Mouse (Mus musculus) liver, postnatal 0 days (tissue): Measurements from ENCODE around the gene Ppfia3. TPM values are rescaled to one million over a fixed set of nuclear protein-coding genes. Genes with fewer than 3 reads are reported as not detected.

Experiments
- ATAC-seq: fragments of 200-750 bp; cut with Nextera tagmentation; 2 replicates; pipeline ENCODE4 v1.8.0; 2017; ENCODE audit warnings: mild to moderate bottlenecking, moderate library complexity
- DNase-seq: peaks from one replicate; pipeline ENCODE4 v3.0.0-alpha.2; 2016
- H3K27ac ChIP-seq: fragments of 300-500 bp; sonication (generic); 2 replicates; pipeline ENCODE4 v1.5.1; 2014; ENCODE audit warnings: antibody characterized with exemption, moderate library complexity, mild to moderate bottlenecking, low read depth
- H3K27me3 ChIP-seq: fragments of 300-500 bp; sonication (generic); 2 replicates; pipeline ENCODE4 v1.6.1; 2014; ENCODE audit warnings: low read length, control low read depth, mixed read lengths; ENCODE audit not compliant: insufficient read depth
- H3K36me3 ChIP-seq: fragments of 300-500 bp; sonication (generic); replicated peaks from 2 replicates; pipeline ENCODE4 v1.6.1; 2014; ENCODE audit warnings: mild to moderate bottlenecking, control low read depth, low read length, moderate library complexity, mixed read lengths; ENCODE audit not compliant: insufficient read depth
- H3K4me1 ChIP-seq: fragments of 300-500 bp; sonication (generic); 2 replicates; pipeline ENCODE4 v1.6.1; 2014; ENCODE audit warnings: antibody characterized with exemption, mild to moderate bottlenecking, control low read depth; ENCODE audit not compliant: insufficient read depth
- H3K4me2 ChIP-seq: fragments of 300-500 bp; sonication (generic); 2 replicates; pipeline ENCODE4 v1.6.1; 2014; ENCODE audit warnings: low read depth, mild to moderate bottlenecking, low read length, moderate library complexity, mixed read lengths
- H3K4me3 ChIP-seq: fragments of 300-500 bp; sonication (generic); 2 replicates; pipeline ENCODE4 v1.5.1; 2014; ENCODE audit warnings: low read depth, low read length
- H3K9ac ChIP-seq: fragments of 300-500 bp; sonication (generic); replicated peaks from 2 replicates; pipeline ENCODE4 v1.6.1; 2014; ENCODE audit warnings: mild to moderate bottlenecking, moderate library complexity
- H3K9me3 ChIP-seq: fragments of 300-500 bp; sonication (generic); 2 replicates; pipeline ENCODE4 v1.6.1; 2016; ENCODE audit warnings: mild to moderate bottlenecking, control low read depth, low read length, mixed read lengths
- CTCF ChIP-seq: sonication (generic); IDR thresholded peaks from 2 replicates; pipeline ENCODE4 v1.5.1; 2016; ENCODE audit warnings: antibody characterized with exemption, low read depth
- EP300 ChIP-seq: IDR thresholded peaks from 2 replicates; pipeline ENCODE4 v1.6.1; 2016; ENCODE audit warnings: antibody characterized with exemption, low read depth, mild to moderate bottlenecking
- WGBS: fragments of 180-500 bp; shearing (Covaris S2); extraction: QIAGEN DNeasy Blood & Tissue Kit; methylation state at CpG from one replicate; pipeline ENCODE4 v1.1.7; 2014; ENCODE audit not compliant: insufficient replicate concordance; 5-methylcytosine and 5-hydroxymethylcytosine counted together
- polyA plus RNA-seq: library from polyadenylated mRNA; unstranded; fragments of >200 nt; fragmentation: Nextera tagmentation; extraction: Ambion mirVana; gene quantifications from 2 replicates; pipeline ENCODE4 v1.2.1, GENCODE M21; 2015

The Ppfia3 gene
- polyA plus RNA-seq, 1 experiment from 2014 or later, result not detected

GRCm38 (mm10) chr7:45395578-45396336 is 28.9 kb upstream of the Ppfia3 start, which contains the start of gene Snrnp70:
Gene Snrnp70 (minus strand): TSS chr7:45395742.
- under 1% methylated on average over 60 of the region's 60 CpGs for WGBS
- Histone ChIP-seq H3K9me3 (no peaks in the 10 kb centered on the region), H3K4me2 (peak within 1 kb of the TSS; percentile 92), H3K9ac (peak within 1 kb of the TSS; percentile 94), H3K4me3 (peak within 1 kb of the TSS; percentile 86), H3K27me3 (no peaks in the 10 kb centered on the region), H3K36me3 (peaks cover 25% of the 10 kb centered on the region), H3K4me1 (peaks cover 16% of the 10 kb centered on the region), H3K27ac (peak within 1 kb of the TSS; percentile 96)
- DNase-seq (peak; percentile 100), ATAC-seq (peak; percentile 97)
- TF ChIP-seq CTCF, result no peak
- no peak for TF ChIP-seq EP300

DNA sequence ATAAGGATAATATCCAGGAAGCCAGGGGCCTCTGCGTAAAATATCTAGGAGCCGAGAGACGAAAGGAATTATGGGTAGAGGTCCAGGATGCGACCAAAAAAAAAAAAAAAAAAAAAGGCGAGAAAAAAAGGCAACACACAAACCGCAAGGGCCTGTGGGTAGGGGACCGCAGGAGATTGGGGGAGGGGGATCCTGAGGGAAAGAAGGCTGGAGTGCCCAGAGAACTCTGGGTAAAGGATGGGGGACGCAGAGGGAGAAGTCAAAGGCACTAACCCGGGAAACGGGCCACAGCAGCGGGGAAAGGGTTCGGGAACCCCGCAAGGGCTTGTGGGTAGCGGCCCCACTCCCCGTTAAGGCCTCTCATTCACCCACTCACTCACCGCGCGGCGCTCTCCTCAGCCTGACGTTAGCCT is 28.3 kb upstream of the Ppfia3 start:
- DNase-seq (no peak), ATAC-seq (peak; percentile 67)
- Histone ChIP-seq H3K4me1 (peaks cover 16% of the 10 kb centered on the region), H3K27me3 (no peaks in the 10 kb centered on the region), H3K9ac (peak overlapping the region; percentile 94), H3K4me3 (peak overlapping the region; percentile 86), H3K27ac (peak overlapping the region; percentile 96), H3K36me3 (peaks cover 32% of the 10 kb centered on the region), H3K9me3 (no peaks in the 10 kb centered on the region), H3K4me2 (peak overlapping the region; percentile 92)
- no peak for TF ChIP-seq CTCF
- TF ChIP-seq EP300, result 0 out of 2 replicates have a peak, but pooled peaks have one; percentile 10
- 0% methylated on average over 19 of the region's 20 CpGs for WGBS

- H3K36me3 ChIP-seq, result peaks cover 97% of the 10 kb centered on the region
- H3K27me3 ChIP-seq, result no peaks in the 10 kb centered on the region
- ATAC-seq, result no peak
- no peak overlapping the region for H3K27ac ChIP-seq
- H3K4me1 ChIP-seq, result no peaks in the 10 kb centered on the region
- no peak overlapping the region for H3K9ac ChIP-seq
- H3K9me3 ChIP-seq, result no peaks in the 10 kb centered on the region
- TF ChIP-seq EP300 (no peak), CTCF (0 out of 2 replicates have a peak, but pooled peaks have one; percentile 28)
- H3K4me3 ChIP-seq, result no peak overlapping the region
- no peak for DNase-seq
- H3K4me2 ChIP-seq, result no peak overlapping the region
- 87% methylated on average over 3 of the region's 3 CpGs for WGBS
These were observed 19.3 kb upstream of the Ppfia3 start for GRCm38 (mm10) chr7:45386077-45386476.

- no peak overlapping the region for H3K9ac ChIP-seq
- peaks cover 61% of the 10 kb centered on the region for H3K36me3 ChIP-seq
- no peak overlapping the region for H3K27ac ChIP-seq
- no peak for TF ChIP-seq EP300
- TF ChIP-seq CTCF, result no peak
- no peaks in the 10 kb centered on the region for H3K4me1 ChIP-seq
- H3K27me3 ChIP-seq, result no peaks in the 10 kb centered on the region
- no peak for ATAC-seq
- DNase-seq, result no peak
- no peaks in the 10 kb centered on the region for H3K9me3 ChIP-seq
- no peak overlapping the region for H3K4me3 ChIP-seq
- 93% methylated on average over 1 of the region's 1 CpGs for WGBS
- H3K4me2 ChIP-seq, result no peak overlapping the region
These were observed 9.2 kb upstream of the Ppfia3 start for GRCm38 (mm10) chr7:45376057-45376456.

- no peak overlapping the region for H3K27ac ChIP-seq
- H3K27me3 ChIP-seq, result peaks cover 8% of the 10 kb centered on the region
- WGBS, result 80% methylated on average over 8 of the region's 8 CpGs
- no peak overlapping the region for H3K9ac ChIP-seq
- ATAC-seq, result no peak
- H3K9me3 ChIP-seq, result no peaks in the 10 kb centered on the region
- H3K4me2 ChIP-seq, result no peak overlapping the region
- H3K4me3 ChIP-seq, result no peak overlapping the region
- no peak for TF ChIP-seq CTCF
- TF ChIP-seq EP300, result no peak
- DNase-seq, result no peak
- H3K4me1 ChIP-seq, result peaks cover 11% of the 10 kb centered on the region
- peaks cover 47% of the 10 kb centered on the region for H3K36me3 ChIP-seq
These were observed 7.8 kb upstream of the Ppfia3 start for GRCm38 (mm10) chr7:45374620-45375019.

DNA sequence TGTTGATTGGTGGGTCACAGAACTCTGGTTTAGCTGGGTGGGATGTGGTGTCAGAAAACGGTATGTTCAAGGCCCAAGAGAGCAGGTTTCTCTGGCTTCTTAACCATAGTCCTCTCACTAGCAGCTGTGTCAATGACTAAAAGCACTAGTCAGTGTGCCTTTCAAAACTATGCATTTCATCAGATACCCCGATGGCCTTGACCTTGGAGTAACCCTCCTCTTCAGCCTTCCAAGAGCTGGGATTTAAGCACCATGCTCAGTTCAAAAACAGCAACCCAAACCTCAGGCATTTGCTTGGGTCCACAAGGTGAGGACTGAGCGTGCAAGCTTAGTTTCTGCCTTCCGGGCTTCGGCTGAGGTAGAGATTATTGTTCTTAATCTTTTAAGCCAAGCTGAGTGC is 5.6 kb upstream of the Ppfia3 start:
- ATAC-seq (no peak), DNase-seq (no peak)
- no peaks in the 10 kb centered on the region for H3K9me3 ChIP-seq
- peaks cover 27% of the 10 kb centered on the region for H3K36me3 ChIP-seq
- H3K4me1 ChIP-seq, result peaks cover 20% of the 10 kb centered on the region
- H3K4me2 ChIP-seq, result no peak overlapping the region
- TF ChIP-seq CTCF (no peak), EP300 (no peak)
- WGBS, result 72% methylated on average over 5 of the region's 5 CpGs
- H3K27ac ChIP-seq, result no peak overlapping the region
- peaks cover 26% of the 10 kb centered on the region for H3K27me3 ChIP-seq
- no peak overlapping the region for H3K4me3 ChIP-seq
- no peak overlapping the region for H3K9ac ChIP-seq
